Mouse (Mus musculus): ENCODE data around the gene Asic2.

DNA sequence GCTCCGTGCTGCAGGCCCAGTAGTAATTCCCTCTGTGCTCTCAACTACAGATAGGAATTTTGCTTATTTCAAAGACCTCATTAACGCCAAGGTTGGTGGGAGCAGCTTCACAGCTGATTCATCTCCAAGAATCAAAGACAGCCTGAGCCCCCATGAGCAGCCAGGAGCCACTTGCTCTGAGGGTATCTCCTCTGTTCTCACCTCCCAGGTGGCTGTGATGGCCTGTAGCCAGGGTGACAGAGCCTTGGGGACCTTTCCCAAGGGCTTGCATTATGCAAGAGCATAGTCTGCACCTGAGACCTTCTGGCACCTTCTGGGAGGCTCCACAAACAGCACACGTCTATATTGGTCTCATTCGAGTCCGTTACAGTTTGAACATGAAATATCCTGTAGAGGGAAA is 261.3 kb downstream of the Asic2 start:
- TF ChIP-seq TAL1 (IDR thresholded peaks at IDR 0.05; ENCODE audit: low read length) = no peak
- TF ChIP-seq GATA1 (IDR thresholded peaks at IDR 0.05; ENCODE audit: low read length) = no peak
